Mouse (Mus musculus): ENCODE results near the gene Foxb1. TPM values are rescaled to one million over a fixed set of nuclear protein-coding genes. Genes with fewer than 3 reads are reported as not detected.

Foxb1 gene
- polyA plus RNA-seq, 1 experiment, result not detected

DNA sequence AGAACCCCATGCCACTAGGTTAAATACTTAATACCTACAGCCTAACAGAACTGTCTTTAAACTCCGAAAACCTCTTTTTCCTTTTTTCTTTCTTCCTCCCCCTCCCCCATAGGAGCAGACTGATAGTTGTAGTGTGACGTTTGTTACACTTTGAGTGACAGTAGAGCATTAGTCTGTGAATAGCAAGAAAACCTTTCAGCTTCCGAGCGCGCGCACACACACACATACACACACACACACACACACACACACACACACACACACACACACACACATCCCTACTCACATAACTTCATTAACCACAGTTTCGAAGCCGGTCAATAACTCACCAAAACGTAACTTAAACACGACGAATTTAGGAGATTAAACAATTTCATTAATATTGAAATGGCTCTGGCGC, 1.5 kb upstream of the Foxb1 start:
- Histone ChIP-seq H3K4me1 (ENCODE audit: control insufficient read depth, insufficient read depth, insufficient read length, low read length) (peaks cover 2% of the 10 kb centered on the region; the same call in 1 of the 2 replicates), H3K4me3 (ENCODE audit: insufficient read depth, low read depth, low read length) (no peak overlapping the region), H3K27ac (replicated peaks; ENCODE audit: low read depth, low read length) (no peak overlapping the region)

DNA sequence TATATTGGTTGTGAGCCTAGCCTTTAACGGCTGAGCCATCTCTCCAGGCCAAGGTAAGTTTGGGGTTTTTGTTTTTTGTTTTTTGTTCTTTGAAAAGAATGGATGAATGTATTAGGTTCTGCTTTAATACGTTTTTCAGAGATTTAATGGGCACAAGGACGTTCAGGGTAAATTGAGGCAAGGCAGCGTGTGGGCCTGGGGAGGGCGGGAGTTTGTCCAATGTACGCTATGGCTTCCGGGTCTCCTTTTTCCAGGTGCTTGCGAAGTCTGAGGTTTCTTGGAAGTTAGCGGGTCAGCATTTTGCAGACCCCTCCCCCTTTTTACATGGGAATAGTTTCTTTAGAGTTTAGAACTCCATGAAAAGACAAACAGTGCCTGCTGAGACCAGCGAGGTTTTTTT, 829 bp upstream of the Foxb1 start:
- Histone ChIP-seq H3K4me3 (ENCODE audit: insufficient read depth, low read depth, low read length) (no peak overlapping the region), H3K4me1 (ENCODE audit: control insufficient read depth, insufficient read depth, insufficient read length, low read length) (peaks cover 2% of the 10 kb centered on the region; the same call in 1 of the 2 replicates), H3K27ac (replicated peaks; ENCODE audit: low read depth, low read length) (no peak overlapping the region)

DNA sequence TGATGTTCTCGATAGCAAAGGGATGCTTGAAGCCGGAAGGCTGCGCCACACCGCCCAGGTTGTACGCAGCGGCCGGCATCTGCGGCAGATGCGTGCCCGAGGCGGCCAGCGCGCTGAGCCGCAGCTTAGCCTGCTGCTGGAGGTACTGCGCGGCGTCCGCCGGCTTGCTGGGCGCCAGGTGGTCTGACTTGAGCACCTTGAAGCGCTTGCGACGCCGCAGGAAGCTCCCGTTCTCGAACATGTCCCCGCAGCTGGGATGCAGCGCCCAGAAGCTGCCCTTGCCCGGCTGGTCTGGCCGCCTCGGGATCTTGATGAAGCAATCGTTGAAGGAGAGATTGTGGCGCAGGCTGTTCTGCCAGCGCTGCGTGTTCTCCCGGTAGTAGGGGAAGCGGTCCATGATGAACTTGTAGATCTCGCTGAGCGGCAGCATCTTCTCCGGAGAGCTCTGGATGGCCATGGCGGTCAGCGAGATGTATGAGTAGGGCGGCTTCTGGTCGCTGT, 969 bp downstream of the Foxb1 start:
- Histone ChIP-seq H3K4me3 (ENCODE audit: insufficient read depth, low read depth, low read length) (no peak overlapping the region), H3K27ac (replicated peaks; ENCODE audit: low read depth, low read length) (no peak overlapping the region), H3K4me1 (ENCODE audit: control insufficient read depth, insufficient read depth, insufficient read length, low read length) (peaks cover 2% of the 10 kb centered on the region; the same call in 1 of the 2 replicates)

DNA sequence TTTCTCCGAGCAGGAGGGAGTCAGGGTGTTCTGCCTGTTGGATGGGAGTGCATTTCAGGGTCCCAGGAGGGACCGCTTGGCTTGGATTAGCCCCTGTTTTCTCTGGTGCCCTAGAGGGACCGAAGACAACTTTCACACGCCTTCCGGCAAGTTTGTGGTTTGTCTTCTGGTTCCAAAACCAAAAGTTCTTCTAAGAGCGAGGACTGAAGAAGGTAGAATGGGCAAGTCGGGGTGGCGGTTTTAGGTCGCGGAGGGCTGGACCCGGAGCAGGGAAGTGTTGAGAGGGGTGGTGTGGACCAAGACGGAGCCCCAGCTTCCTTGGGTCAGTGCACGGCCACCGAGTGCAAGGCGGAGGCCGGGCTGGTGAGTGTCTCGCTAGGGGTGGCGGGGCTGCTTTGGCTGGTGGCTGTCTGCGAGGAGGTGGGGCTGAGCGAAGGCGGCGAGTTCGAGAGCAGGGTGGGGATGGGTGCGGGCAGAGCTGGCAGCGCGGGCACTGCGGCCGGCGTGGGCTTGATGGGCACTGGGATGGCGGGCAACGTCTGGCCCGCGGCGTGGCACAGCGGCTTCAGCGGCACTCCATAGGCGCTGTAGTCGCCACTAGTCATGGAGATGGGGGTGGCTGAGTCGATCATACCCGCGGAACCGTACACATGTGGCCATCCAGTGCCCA, 1.7 kb downstream of the Foxb1 start:
- Histone ChIP-seq H3K4me1 (ENCODE audit: control insufficient read depth, insufficient read depth, insufficient read length, low read length) (peaks cover 2% of the 10 kb centered on the region; the same call in 1 of the 2 replicates), H3K4me3 (ENCODE audit: insufficient read depth, low read depth, low read length) (no peak overlapping the region), H3K27ac (replicated peaks; ENCODE audit: low read depth, low read length) (no peak overlapping the region)

GRCm38 (mm10) chr9:69758506-69758905, 2.2 kb downstream of the Foxb1 start:
- H3K27ac ChIP-seq (replicated peaks; ENCODE audit: low read depth, low read length), result no peak overlapping the region
- H3K4me3 ChIP-seq (ENCODE audit: insufficient read depth, low read depth, low read length), result peak overlapping the region; percentile 17; the same call in 1 of the 2 replicates
- H3K4me1 ChIP-seq (ENCODE audit: control insufficient read depth, insufficient read depth, insufficient read length, low read length), result peaks cover 2% of the 10 kb centered on the region; the same call in 1 of the 2 replicates

- H3K27ac ChIP-seq (replicated peaks; ENCODE audit: low read depth, low read length), result no peak overlapping the region
- H3K4me3 ChIP-seq (ENCODE audit: insufficient read depth, low read depth, low read length), result no peak overlapping the region
- peaks cover 2% of the 10 kb centered on the region; the same call in 1 of the 2 replicates for H3K4me1 ChIP-seq (ENCODE audit: control insufficient read depth, insufficient read depth, insufficient read length, low read length)
Observed at GRCm38 (mm10) chr9:69757254-69757653, 3.5 kb downstream of the Foxb1 start.

GRCm38 (mm10) chr9:69756456-69756855, 4.3 kb downstream of the Foxb1 start:
- H3K27ac ChIP-seq (replicated peaks; ENCODE audit: low read depth, low read length), result no peak overlapping the region
- H3K4me1 ChIP-seq (ENCODE audit: control insufficient read depth, insufficient read depth, insufficient read length, low read length), result peaks cover 2% of the 10 kb centered on the region; the same call in 1 of the 2 replicates

DNA sequence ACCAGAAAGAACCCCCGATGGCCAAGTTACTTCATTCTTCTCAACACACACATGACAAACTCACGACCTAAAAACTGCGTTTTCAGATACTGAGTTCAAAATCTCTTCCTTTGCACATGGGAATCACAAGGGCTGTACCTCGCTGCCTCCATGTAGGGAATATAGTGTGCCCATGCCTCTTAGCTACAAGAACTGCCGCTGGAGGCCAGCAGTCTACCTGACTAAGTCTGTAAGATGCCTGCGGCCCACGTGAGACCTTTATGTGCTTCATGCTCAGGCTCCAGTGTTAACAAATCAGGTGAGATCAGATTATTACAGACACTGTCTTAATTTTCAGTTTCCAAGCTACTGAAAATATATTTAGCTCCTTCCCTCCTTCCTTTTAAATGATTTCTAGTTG, 4.7 kb downstream of the Foxb1 start:
- no peak overlapping the region for H3K27ac ChIP-seq (replicated peaks; ENCODE audit: low read depth, low read length)
- peaks cover 2% of the 10 kb centered on the region; the same call in 1 of the 2 replicates for H3K4me1 ChIP-seq (ENCODE audit: control insufficient read depth, insufficient read depth, insufficient read length, low read length)
- H3K4me3 ChIP-seq (ENCODE audit: insufficient read depth, low read depth, low read length), result no peak overlapping the region

More at GRCm38 (mm10) chr9:69756456-69756855, 4.3 kb downstream of the Foxb1 start:
- H3K4me3 ChIP-seq (ENCODE audit: insufficient read depth, low read depth, low read length), result no peak overlapping the region

DNA sequence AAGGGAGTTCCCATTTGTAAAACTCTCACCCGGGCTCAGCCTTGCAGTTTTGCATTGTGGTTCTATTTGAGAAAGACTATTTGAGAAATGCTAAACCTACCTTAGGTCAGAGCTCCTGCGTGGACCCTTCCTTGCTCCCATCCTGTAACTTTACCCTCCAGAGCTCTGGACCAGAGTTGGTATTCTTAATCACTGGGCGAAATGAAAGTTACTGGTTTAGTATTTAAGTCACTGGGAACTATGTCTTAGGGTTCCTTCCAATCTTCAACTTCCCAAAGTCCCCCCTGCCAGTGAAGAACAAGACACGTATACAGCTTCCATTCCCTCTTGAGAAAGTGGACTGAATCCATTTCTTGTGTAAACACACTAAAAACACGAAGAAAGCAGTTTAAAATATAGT, 5.6 kb downstream of the Foxb1 start:
- H3K4me3 ChIP-seq (ENCODE audit: insufficient read depth, low read depth, low read length), result no peak overlapping the region
- H3K4me1 ChIP-seq (ENCODE audit: control insufficient read depth, insufficient read depth, insufficient read length, low read length), result peaks cover 2% of the 10 kb centered on the region; the same call in 1 of the 2 replicates
- no peak overlapping the region for H3K27ac ChIP-seq (replicated peaks; ENCODE audit: low read depth, low read length)

DNA sequence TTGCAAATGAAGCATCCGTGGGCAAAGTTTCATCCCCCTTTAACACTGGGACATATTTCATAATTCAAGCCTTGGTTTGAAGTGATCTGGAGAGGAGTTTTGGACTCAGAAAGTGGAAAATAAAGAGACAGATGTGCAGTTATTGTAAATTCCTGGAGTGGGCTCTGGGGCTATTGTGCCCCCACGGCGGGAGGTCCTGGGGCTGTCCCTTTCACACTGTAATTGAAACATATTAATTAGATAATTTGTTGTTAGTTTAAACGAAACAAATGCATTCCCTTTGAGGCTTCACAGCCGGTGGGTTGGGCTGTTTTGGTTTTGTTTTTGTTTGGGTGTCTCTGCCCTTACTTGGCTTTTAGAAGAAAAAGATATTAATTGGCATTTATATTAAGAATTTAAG, 6.0 kb downstream of the Foxb1 start:
- Histone ChIP-seq H3K27ac (replicated peaks; ENCODE audit: low read depth, low read length) (no peak overlapping the region), H3K4me1 (ENCODE audit: control insufficient read depth, insufficient read depth, insufficient read length, low read length) (peaks cover 2% of the 10 kb centered on the region; the same call in 1 of the 2 replicates), H3K4me3 (ENCODE audit: insufficient read depth, low read depth, low read length) (no peak overlapping the region)

DNA sequence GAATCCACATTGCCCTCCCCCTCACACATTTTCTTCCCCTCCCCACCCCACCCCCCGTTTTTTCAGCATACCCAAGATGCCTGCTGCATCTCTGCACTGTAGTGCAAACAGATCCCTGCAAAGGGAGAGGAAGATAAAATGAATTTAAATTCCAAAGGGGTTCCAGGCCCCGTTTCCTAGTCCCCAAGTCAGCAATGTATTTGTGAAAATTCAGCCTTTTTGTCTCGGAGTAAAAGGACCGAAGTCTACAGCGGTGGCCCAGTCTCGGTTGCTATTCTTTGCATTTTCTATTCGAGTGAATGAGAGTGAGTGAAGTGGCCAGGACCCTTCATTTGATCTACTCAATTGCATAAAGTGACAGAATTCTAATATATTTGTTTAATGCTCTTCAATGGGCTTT, 6.4 kb downstream of the Foxb1 start:
- H3K4me1 ChIP-seq (ENCODE audit: control insufficient read depth, insufficient read depth, insufficient read length, low read length), result peaks cover 2% of the 10 kb centered on the region; the same call in 1 of the 2 replicates
- no peak overlapping the region for H3K4me3 ChIP-seq (ENCODE audit: insufficient read depth, low read depth, low read length)
- no peak overlapping the region for H3K27ac ChIP-seq (replicated peaks; ENCODE audit: low read depth, low read length)

GRCm38 (mm10) chr9:69747971-69748370, 12.8 kb downstream of the Foxb1 start:
- Histone ChIP-seq H3K4me1 (ENCODE audit: control insufficient read depth, insufficient read depth, insufficient read length, low read length) (no peaks in the 10 kb centered on the region), H3K4me3 (ENCODE audit: insufficient read depth, low read depth, low read length) (no peak overlapping the region), H3K27ac (replicated peaks; ENCODE audit: low read depth, low read length) (no peak overlapping the region)

- Histone ChIP-seq H3K27ac (replicated peaks; ENCODE audit: low read depth, low read length) (no peak overlapping the region), H3K4me1 (ENCODE audit: control insufficient read depth, insufficient read depth, insufficient read length, low read length) (no peaks in the 10 kb centered on the region), H3K4me3 (ENCODE audit: insufficient read depth, low read depth, low read length) (no peak overlapping the region)
Observed at GRCm38 (mm10) chr9:69728736-69729135, 32.0 kb downstream of the Foxb1 start.

GRCm38 (mm10) chr9:69718431-69718830, 42.3 kb downstream of the Foxb1 start:
- Histone ChIP-seq H3K4me3 (ENCODE audit: insufficient read depth, low read depth, low read length) (no peak overlapping the region), H3K4me1 (ENCODE audit: control insufficient read depth, insufficient read depth, insufficient read length, low read length) (no peaks in the 10 kb centered on the region), H3K27ac (replicated peaks; ENCODE audit: low read depth, low read length) (no peak overlapping the region)

DNA sequence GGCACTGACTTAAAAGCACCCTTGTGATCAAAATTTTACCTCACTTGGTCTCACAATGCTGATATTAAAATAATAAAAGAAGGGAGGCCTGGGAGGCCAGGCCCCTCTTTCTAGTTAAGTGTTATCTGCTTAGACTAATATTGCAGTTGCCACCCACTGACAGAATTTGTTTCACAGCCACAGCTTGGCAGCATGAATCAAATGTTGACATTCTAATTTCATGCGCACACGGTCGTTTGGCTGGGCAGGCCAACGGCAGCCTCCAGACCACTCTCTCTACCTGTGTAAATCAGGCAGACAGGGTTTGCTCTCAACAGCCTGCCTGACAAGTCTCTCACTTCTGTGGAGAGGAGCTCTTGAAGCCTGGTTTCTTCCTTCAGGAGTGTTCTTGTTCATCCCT, 44.4 kb downstream of the Foxb1 start:
- H3K4me3 ChIP-seq (ENCODE audit: insufficient read depth, low read depth, low read length), result no peak overlapping the region
- no peaks in the 10 kb centered on the region for H3K4me1 ChIP-seq (ENCODE audit: control insufficient read depth, insufficient read depth, insufficient read length, low read length)
- no peak overlapping the region for H3K27ac ChIP-seq (replicated peaks; ENCODE audit: low read depth, low read length)

GRCm38 (mm10) chr9:69715445-69715844, 45.3 kb downstream of the Foxb1 start:
- Histone ChIP-seq H3K4me3 (ENCODE audit: insufficient read depth, low read depth, low read length) (no peak overlapping the region), H3K27ac (replicated peaks; ENCODE audit: low read depth, low read length) (no peak overlapping the region), H3K4me1 (ENCODE audit: control insufficient read depth, insufficient read depth, insufficient read length, low read length) (no peaks in the 10 kb centered on the region)
